ENCODE assay signal across 8 mouse cellular contexts in the genomic region with DNA sequence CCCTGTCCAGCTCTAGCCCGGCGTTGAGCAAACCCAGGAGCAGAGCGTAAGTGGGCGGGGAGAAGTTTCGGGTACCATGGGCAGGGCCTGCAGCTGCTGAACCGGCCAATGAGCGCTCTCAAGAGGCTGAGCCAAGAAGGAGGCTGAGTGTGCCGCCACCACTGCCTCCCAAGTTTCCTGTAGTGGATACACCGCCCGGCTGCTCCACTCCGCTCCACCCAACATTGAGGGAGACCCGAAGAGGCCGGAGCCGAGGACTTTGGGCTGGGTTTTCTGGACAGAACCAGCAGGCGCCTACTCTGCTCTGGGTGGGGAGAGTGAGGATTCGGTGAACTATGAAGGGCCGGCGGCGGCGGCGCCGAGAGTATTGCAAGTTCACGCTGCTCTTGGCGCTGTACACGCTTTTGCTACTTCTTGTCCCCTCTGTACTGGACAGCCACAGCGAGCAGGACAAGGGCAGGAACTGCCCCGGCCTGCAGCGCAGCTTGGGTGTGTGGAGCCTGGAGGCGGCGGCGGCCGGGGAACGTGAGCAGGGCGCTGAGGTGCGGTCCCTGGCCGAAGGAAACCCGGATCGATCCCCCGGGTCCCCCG. TPM values are rescaled to one million over a fixed set of nuclear protein-coding genes. Genes with fewer than 3 reads are reported as not detected.
DNase-seq lines count a peak whose midpoint lies in the region; ATAC-seq and TF ChIP-seq lines count a peak whose summit lies in the region.

A gene (plus strand): TSS at position 180 of the 591 bp plus-strand sequence.

- no peaks in the 10 kb centered on the region for H3K27me3 ChIP-seq in CH12.LX (replicated peaks)
- no peaks in the 10 kb centered on the region for H3K27me3 ChIP-seq in forebrain, embryonic 14.5 days (replicated peaks; ENCODE audit: control insufficient read depth, insufficient read depth, low read length)
- H3K27me3 ChIP-seq in heart, postnatal 0 days (ENCODE audit: control insufficient read depth, insufficient read depth, low read length): no peaks in the 10 kb centered on the region
- H3K27me3 ChIP-seq in liver, embryonic 15.5 days: peaks cover 25% of the 10 kb centered on the region
- H3K27me3 ChIP-seq in neural tube, embryonic 12.5 days (replicated peaks): peaks cover 5% of the 10 kb centered on the region; the same call in 1 of the 2 replicates

- peak within 1 kb of the TSS; percentile 73 for H3K4me2 ChIP-seq in CH12.LX (ENCODE audit: insufficient read depth, low read depth, poor library complexity, severe bottlenecking)
- H3K4me2 ChIP-seq in forebrain, embryonic 14.5 days (ENCODE audit: low read length): peak within 1 kb of the TSS; percentile 62
- peak within 1 kb of the TSS; percentile 74 for H3K4me2 ChIP-seq in heart, postnatal 0 days (ENCODE audit: low read depth, low read length)
- peak within 1 kb of the TSS; percentile 49 for H3K4me2 ChIP-seq in liver, embryonic 15.5 days
- peak within 1 kb of the TSS; percentile 72 for H3K4me2 ChIP-seq in neural tube, embryonic 12.5 days (replicated peaks)

- peak within 1 kb of the TSS; percentile 37 to 78 (median 58) for H3K4me3 ChIP-seq in CH12.LX (replicated peaks in 1 of 3; ENCODE audit: low read depth in 2 of 3, low read length in 2 of 3, poor library complexity in 1 of 3)
- peak within 1 kb of the TSS; percentile 71 for H3K4me3 ChIP-seq in brown adipose tissue, adult 24 weeks (ENCODE audit: insufficient read depth, low read depth, low read length)
- peak within 1 kb of the TSS; percentile 42 for H3K4me3 ChIP-seq in forebrain, embryonic 14.5 days (ENCODE audit: low read depth, low read length)
- H3K4me3 ChIP-seq in heart, postnatal 0 days (ENCODE audit: low read depth, low read length): peak within 1 kb of the TSS; percentile 52
- H3K4me3 ChIP-seq in liver, embryonic 15.5 days (replicated peaks): peak within 1 kb of the TSS; percentile 33
- H3K4me3 ChIP-seq in neural tube, embryonic 12.5 days: peak within 1 kb of the TSS; percentile 40

- no peak for TF ChIP-seq RAD21 in CH12.LX (IDR thresholded peaks at IDR 0.05; ENCODE audit: low read depth, low read length)

- in situ Hi-C loops in CH12.LX (cut with MboI; ENCODE audit: low pct_ligation_motif_present, low pct_unique_long_range_greater_than_20kb, low sequenced_read_pairs): loop anchor here (25.0 kb wide), 1 partner anchor 278 kb away; no protein-coding TSS in a partner anchor

- H3K4me1 ChIP-seq in CH12.LX (ENCODE audit: control insufficient read depth in 1 of 2, insufficient read depth in 2 of 2): peaks cover 0 to 4% of the 10 kb centered on the region in 2 experiments; a peak in 2 of 4 replicates
- H3K4me1 ChIP-seq in brown adipose tissue, adult 24 weeks (ENCODE audit: control insufficient read depth, insufficient read depth, insufficient read length, low read length): no peaks in the 10 kb centered on the region
- no peaks in the 10 kb centered on the region for H3K4me1 ChIP-seq in forebrain, embryonic 14.5 days (ENCODE audit: control insufficient read depth, insufficient read depth, low read length)
- H3K4me1 ChIP-seq in heart, postnatal 0 days (ENCODE audit: control insufficient read depth, insufficient read depth): no peaks in the 10 kb centered on the region
- no peaks in the 10 kb centered on the region for H3K4me1 ChIP-seq in liver, embryonic 15.5 days (replicated peaks)
- no peaks in the 10 kb centered on the region; the same call in 1 of the 2 replicates for H3K4me1 ChIP-seq in neural tube, embryonic 12.5 days

- no peaks in the 10 kb centered on the region for H3K9me3 ChIP-seq in CH12.LX (replicated peaks; ENCODE audit: low read length)
- no peaks in the 10 kb centered on the region for H3K9me3 ChIP-seq in forebrain, embryonic 14.5 days (replicated peaks; ENCODE audit: control insufficient read depth, low read length)
- no peaks in the 10 kb centered on the region for H3K9me3 ChIP-seq in heart, postnatal 0 days (replicated peaks; ENCODE audit: control insufficient read depth, low read length)
- no peaks in the 10 kb centered on the region for H3K9me3 ChIP-seq in liver, embryonic 15.5 days (replicated peaks)
- peaks cover 4% of the 10 kb centered on the region; the same call in 1 of the 2 replicates for H3K9me3 ChIP-seq in neural tube, embryonic 12.5 days

- peak; percentile 69 for DNase-seq in CH12.LX (ENCODE audit: extremely low read depth)
- DNase-seq in forebrain, embryonic 14.5 days (ENCODE audit: low spot score): peak; percentile 66
- DNase-seq in heart, postnatal 0 days (ENCODE audit: low spot score): peak; percentile 69
- DNase-seq in kidney, postnatal 14 days: peak; percentile 83
- DNase-seq in thymus, postnatal 14 days: peak; percentile 3

- no peak for TF ChIP-seq CTCF in CH12.LX (conservative IDR thresholded peaks at IDR 0.05 in 1 of 2, IDR thresholded peaks at IDR 0.05 in 1 of 2; ENCODE audit: low read depth in 2 of 2, low read length in 2 of 2)
- TF ChIP-seq CTCF in heart, postnatal 0 days (IDR thresholded peaks at IDR 0.05; ENCODE audit: low read depth): no peak

- H3K79me2 ChIP-seq in CH12.LX (replicated peaks; ENCODE audit: control insufficient read depth, extremely low read depth, insufficient read depth, poor library complexity, severe bottlenecking): no peaks in the 10 kb centered on the region

- ATAC-seq in forebrain, embryonic 14.5 days: peak; percentile 92
- ATAC-seq in heart, postnatal 0 days (ENCODE audit: insufficient read depth, low read depth): peak; percentile 94
- peak; percentile 51; the same call in 1 of the 2 replicates for ATAC-seq in liver, embryonic 15.5 days (ENCODE audit: insufficient read depth)
- ATAC-seq in neural tube, embryonic 12.5 days (ENCODE audit: low FRiP score, low read depth): peak; percentile 83

- dilution Hi-C loops in CH12.LX (cut with MboI; ENCODE audit: extremely low pct_ligation_motif_present, extremely low pct_unique_long_range_greater_than_20kb, low sequenced_read_pairs): no loop called here

- 40% methylated on average over 40 of the region's 40 CpGs for WGBS in forebrain, embryonic 14.5 days
- 27% methylated on average over 36 of the region's 40 CpGs for WGBS in heart, postnatal 0 days
- WGBS in liver, embryonic 15.5 days (ENCODE audit: insufficient replicate concordance): 20% methylated on average over 38 of the region's 40 CpGs
- 14% methylated on average over 40 of the region's 40 CpGs for WGBS in neural tube, embryonic 12.5 days

- no peak within 1 kb of the TSS for H3K27ac ChIP-seq in CH12.LX (ENCODE audit: insufficient read depth, low read depth)
- H3K27ac ChIP-seq in brown adipose tissue, adult 24 weeks (replicated peaks; ENCODE audit: low read depth, low read length): 0 out of 2 replicates have a peak within 1 kb of the TSS, but pooled peaks have one; percentile 24
- H3K27ac ChIP-seq in forebrain, embryonic 14.5 days (ENCODE audit: low read depth, low read length): no peak within 1 kb of the TSS
- H3K27ac ChIP-seq in heart, postnatal 0 days (ENCODE audit: low read depth): peak within 1 kb of the TSS; percentile 43; the same call in 1 of the 2 replicates
- no peak within 1 kb of the TSS for H3K27ac ChIP-seq in liver, embryonic 15.5 days (replicated peaks)
- no peak within 1 kb of the TSS for H3K27ac ChIP-seq in neural tube, embryonic 12.5 days

- no peak within 1 kb of the TSS; the same call in 1 of the 2 replicates for H3K9ac ChIP-seq in CH12.LX (ENCODE audit: insufficient read depth, low read depth)
- H3K9ac ChIP-seq in forebrain, embryonic 14.5 days (ENCODE audit: low read length): peak within 1 kb of the TSS; percentile 37; the same call in 1 of the 2 replicates
- peak within 1 kb of the TSS; percentile 25; the same call in 1 of the 2 replicates for H3K9ac ChIP-seq in heart, postnatal 0 days (replicated peaks; ENCODE audit: low read depth, low read length)
- H3K9ac ChIP-seq in liver, embryonic 15.5 days: no peak within 1 kb of the TSS
- no peak within 1 kb of the TSS for H3K9ac ChIP-seq in neural tube, embryonic 12.5 days

- TF ChIP-seq POLR2A in CH12.LX (IDR thresholded peaks at IDR 0.05; ENCODE audit: low read depth, low read length): peak; percentile 25; the same call in 1 of the 2 replicates

- no peaks in the 10 kb centered on the region for H3K36me3 ChIP-seq in CH12.LX (replicated peaks in 1 of 2; ENCODE audit: control insufficient read depth in 1 of 2, insufficient read depth in 1 of 2, low read length in 1 of 2)
- no peaks in the 10 kb centered on the region for H3K36me3 ChIP-seq in forebrain, embryonic 14.5 days (ENCODE audit: control insufficient read depth, insufficient read depth, low read length)
- no peaks in the 10 kb centered on the region for H3K36me3 ChIP-seq in heart, postnatal 0 days (replicated peaks; ENCODE audit: control insufficient read depth, insufficient read depth, low read length)
- no peaks in the 10 kb centered on the region for H3K36me3 ChIP-seq in liver, embryonic 15.5 days (replicated peaks)
- H3K36me3 ChIP-seq in neural tube, embryonic 12.5 days: no peaks in the 10 kb centered on the region

- TF ChIP-seq EP300 in CH12.LX (IDR thresholded peaks at IDR 0.05; ENCODE audit: low read length): no peak
- TF ChIP-seq EP300 in heart, postnatal 0 days (IDR thresholded peaks at IDR 0.05; ENCODE audit: low read depth): no peak

TF ChIP-seq in CH12.LX, 34 proteins besides CTCF, POLR2A, EP300 and RAD21 (continues in another document):
- no peak for TF ChIP-seq MYC (IDR thresholded peaks at IDR 0.05; ENCODE audit: low read depth, low read length)
- TF ChIP-seq HCFC1 (IDR thresholded peaks at IDR 0.05; ENCODE audit: low read depth, low read length): no peak
- no peak for TF ChIP-seq ZNF384 (IDR thresholded peaks at IDR 0.05; ENCODE audit: low read depth, low read length)
- TF ChIP-seq SMC3 (IDR thresholded peaks at IDR 0.05; ENCODE audit: low read depth, low read length): no peak
- TF ChIP-seq RCOR1 (conservative IDR thresholded peaks at IDR 0.05; ENCODE audit: low read depth, low read length): no peak
- TF ChIP-seq CHD2 (IDR thresholded peaks at IDR 0.05; ENCODE audit: low read length): no peak
- no peak for TF ChIP-seq CHD1 (IDR thresholded peaks at IDR 0.05; ENCODE audit: low read depth, low read length)
- no peak for TF ChIP-seq NELFE (IDR thresholded peaks at IDR 0.05; ENCODE audit: low read depth, low read length)
- TF ChIP-seq ELF1 (IDR thresholded peaks at IDR 0.05; ENCODE audit: low read depth, low read length): no peak; the same call in 1 of the 2 replicates

RNA-seq across cellular contexts. Expression of the gene that starts here (rescaled TPM):
- total RNA-seq in CH12.LX (2012; rRNA removed): 2.5 and 3.2 TPM in 2 replicates
- total RNA-seq in CH12.LX (2014; rRNA removed): 3.9 and 4.4 TPM in 2 replicates
- polyA plus RNA-seq in CH12.LX (2012; ENCODE audit: insufficient read length, low read depth): 3.3 and 3.6 TPM in 2 replicates
- polyA plus RNA-seq in brown adipose tissue, adult 24 weeks (2012; ENCODE audit: insufficient read depth, insufficient read length, missing spikeins): 1.5 TPM in 1 of 2 replicates, not detected in the other
- polyA plus RNA-seq in forebrain, embryonic 14.5 days (2014; fragmentation: Nextera tagmentation; extraction: Ambion mirVana): 3.6 and 5.3 TPM in 2 replicates
- 7.8 and 12.9 TPM in 2 replicates for total RNA-seq in heart, postnatal 0 days (2014; rRNA removed; ENCODE audit: low replicate concordance)
- polyA plus RNA-seq in heart, postnatal 0 days (2015; fragmentation: Nextera tagmentation; extraction: Ambion mirVana): 6.6 and 7.1 TPM in 2 replicates
- 1.0 and 1.3 TPM in 2 replicates for polyA plus RNA-seq in liver, embryonic 15.5 days (2015; fragmentation: Nextera tagmentation; extraction: Ambion mirVana)
- polyA plus RNA-seq in neural tube, embryonic 12.5 days (2016; fragmentation: Nextera tagmentation; extraction: Ambion mirVana): 3.0 and 3.4 TPM in 2 replicates

Comparison
In these comparisons a context has a peak if more than half of its experiments do, and no peak if none do; other contexts are left out.
1. DNase-seq: peak in every context shown above with its lines; median percentile 83 in kidney, postnatal 14 days; 69 in CH12.LX; 69 in heart, postnatal 0 days; 66 in forebrain, embryonic 14.5 days; 3 in thymus, postnatal 14 days.
2. H3K27ac ChIP-seq: peak in brown adipose tissue, adult 24 weeks (single experiment) and heart, postnatal 0 days (single experiment); none in CH12.LX (single experiment), forebrain, embryonic 14.5 days (single experiment), liver, embryonic 15.5 days (single experiment) and neural tube, embryonic 12.5 days (single experiment).
3. H3K9ac ChIP-seq: peak in forebrain, embryonic 14.5 days (single experiment) and heart, postnatal 0 days (single experiment); none in CH12.LX (single experiment), liver, embryonic 15.5 days (single experiment) and neural tube, embryonic 12.5 days (single experiment).
4. Peak in every context shown above with its lines, with median percentiles within 50 percentile points of each other: H3K4me2 ChIP-seq, H3K4me3 ChIP-seq and ATAC-seq.